Mouse (Mus musculus): ENCODE measurements around the gene Ppp1ca.

Gene Ppp1ca

GRCm38 (mm10) chr19:4231253-4232185, 39.7 kb downstream of the Ppp1ca start, which contains the start of gene Pold4:
TSS of gene Pold4 (plus strand) at chr19:4231899.
- DNase-seq (ENCODE audit: low spot score in 2 of 2) = peak; percentile 96 to 98

GRCm38 (mm10) chr19:4232186-4232572, 40.3 kb downstream of the Ppp1ca start:
- DNase-seq (ENCODE audit: low spot score in 2 of 2) = no peak

- DNase-seq (ENCODE audit: low spot score in 2 of 2) = no peak
Measured at GRCm38 (mm10) chr19:4232651-4233050, 40.8 kb downstream of the Ppp1ca start.

- no peak for DNase-seq (ENCODE audit: low spot score in 2 of 2)
Measured at GRCm38 (mm10) chr19:4234548-4234947, 42.7 kb downstream of the Ppp1ca start.

- DNase-seq (ENCODE audit: low spot score in 2 of 2) = no peak
Measured at GRCm38 (mm10) chr19:4240247-4240668, 48.4 kb downstream of the Ppp1ca start.

- no peak for DNase-seq (ENCODE audit: low spot score in 2 of 2)
Measured at GRCm38 (mm10) chr19:4242416-4242815, 50.6 kb downstream of the Ppp1ca start.

- no peak for DNase-seq (ENCODE audit: low spot score in 2 of 2)
Measured at GRCm38 (mm10) chr19:4244775-4245174, 52.9 kb downstream of the Ppp1ca start.

Data from urinary bladder, postnatal 4 days (tissue).